ENCODE assay signal across 12 mouse cellular contexts in the genomic region with DNA sequence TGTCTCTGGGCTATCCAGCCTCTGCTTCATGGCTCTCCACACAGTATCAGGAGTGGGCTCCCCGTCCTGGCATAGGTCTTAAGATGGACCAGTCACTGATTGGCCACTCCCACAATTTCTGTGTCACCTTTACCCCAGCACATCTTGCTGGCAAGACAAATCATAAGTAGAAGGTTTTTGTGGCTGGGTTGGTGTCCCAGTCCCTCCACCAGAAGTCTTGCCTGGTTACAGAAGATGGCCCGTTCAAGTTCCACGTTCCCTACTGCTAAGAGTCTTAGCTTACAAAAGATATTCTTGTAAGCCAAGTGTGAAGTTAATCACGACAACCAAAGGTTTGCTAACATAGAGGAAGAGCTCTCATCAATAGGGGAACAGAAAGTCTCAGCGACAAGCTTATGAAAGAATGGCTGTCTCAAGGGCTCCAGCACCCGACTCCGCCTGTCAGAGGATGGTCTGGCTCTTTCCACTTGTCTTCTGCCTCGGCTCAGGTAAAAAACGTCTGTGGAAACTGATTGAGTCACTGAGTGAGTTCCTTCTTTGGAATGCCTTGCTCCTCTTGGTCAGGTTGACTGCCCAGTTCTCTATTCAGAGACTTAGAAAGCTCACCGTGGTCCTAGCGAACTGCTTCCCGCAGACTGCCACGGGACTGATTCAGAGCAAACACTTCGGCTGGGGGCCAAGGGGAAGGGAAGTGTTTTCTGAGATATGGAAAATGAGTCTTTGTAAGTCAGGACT. TPM values are rescaled to one million over a fixed set of nuclear protein-coding genes. Genes with fewer than 3 reads are reported as not detected.
A peak's percentile ranks its signal among the peaks of the same experiment; 100 is the strongest.
DNase-seq lines count a peak whose midpoint lies in the region; ATAC-seq and TF ChIP-seq lines count a peak whose summit lies in the region.
"Had no signal": no experiment of that assay in that cellular context is flagged by ENCODE, and none has a peak within 500 bp of the region (broad histone marks: within the 10 kb centered on the region; RNA-seq: fewer than 3 reads in every experiment).

Slamf6 (plus strand) TSS at position 211 of the 735 bp plus-strand sequence.

- no peak within 1 kb of the TSS for H3K9ac ChIP-seq in hindbrain, postnatal 0 days (replicated peaks; ENCODE audit: low read length)
- H3K9ac ChIP-seq: lung, embryonic 15.5 days had no signal

- peak within 1 kb of the TSS; percentile 63 for H3K4me3 ChIP-seq in bone marrow, adult 2 months (replicated peaks; ENCODE audit: control insufficient read depth, low read depth, low read length)
- H3K4me3 ChIP-seq in small intestine, adult 2 months (ENCODE audit: low read depth, low read length) = peak within 1 kb of the TSS; percentile 48
- no peak within 1 kb of the TSS for H3K4me3 ChIP-seq in forebrain, embryonic 10.5 days
- no peak within 1 kb of the TSS for H3K4me3 ChIP-seq in hindbrain, postnatal 0 days (ENCODE audit: low read length)
- H3K4me3 ChIP-seq: lung, embryonic 15.5 days had no signal

- peak; percentile 71 for DNase-seq in CD4-positive helper T cell, adult 2 months (ENCODE audit: low read depth, low spot score)
- DNase-seq in forebrain, embryonic 10.5 days (ENCODE audit: extremely low spot score, low spot score) = no peak
- no peak for DNase-seq in hindbrain, postnatal 0 days (ENCODE audit: low spot score)
- no peak for DNase-seq in left cerebral cortex, adult 11 months (ENCODE audit: low spot score)
- no peak for DNase-seq in right cerebral cortex, postnatal 36 days (ENCODE audit: low spot score in 2 of 2)
- DNase-seq: cerebellum, postnatal 14 days had no signal

- no peak within 1 kb of the TSS for H3K4me2 ChIP-seq in hindbrain, postnatal 0 days (ENCODE audit: low read depth, low read length)
- H3K4me2 ChIP-seq: lung, embryonic 15.5 days had no signal

- TF ChIP-seq CTCF in bone marrow, adult 2 months (IDR thresholded peaks at IDR 0.05; ENCODE audit: control insufficient read depth, insufficient read depth, low read length) = no peak
- no peak for TF ChIP-seq CTCF in small intestine, adult 2 months (IDR thresholded peaks at IDR 0.05; ENCODE audit: extremely low read depth, insufficient read length, insufficient replicate concordance, low read depth, low read length)
- no peak for TF ChIP-seq CTCF in hindbrain, postnatal 0 days (IDR thresholded peaks at IDR 0.05; ENCODE audit: low read depth)

- TF ChIP-seq POLR2A in bone marrow, adult 2 months (IDR thresholded peaks at IDR 0.05; ENCODE audit: borderline replicate concordance, control insufficient read depth, low read depth, low read length) = no peak
- no peak for TF ChIP-seq POLR2A in small intestine, adult 2 months (IDR thresholded peaks at IDR 0.05; ENCODE audit: low read depth, low read length)

- peak within 1 kb of the TSS; percentile 90 for H3K27ac ChIP-seq in bone marrow, adult 2 months (ENCODE audit: control insufficient read depth, insufficient read depth, low read depth, low read length, poor library complexity)
- peak within 1 kb of the TSS; percentile 76 for H3K27ac ChIP-seq in small intestine, adult 2 months (ENCODE audit: insufficient read depth, low read depth, low read length)
- no peak within 1 kb of the TSS for H3K27ac ChIP-seq in forebrain, embryonic 10.5 days
- H3K27ac ChIP-seq in hindbrain, postnatal 0 days = no peak within 1 kb of the TSS
- H3K27ac ChIP-seq: kidney, postnatal 0 days; lung, embryonic 15.5 days had no signal

- no peaks in the 10 kb centered on the region; the same call in 1 of the 2 replicates for H3K9me3 ChIP-seq in forebrain, embryonic 10.5 days
- H3K9me3 ChIP-seq in hindbrain, postnatal 0 days (ENCODE audit: low read length) = no peaks in the 10 kb centered on the region
- H3K9me3 ChIP-seq: lung, embryonic 15.5 days had no signal

- no peaks in the 10 kb centered on the region for H3K36me3 ChIP-seq in small intestine, adult 2 months (ENCODE audit: control insufficient read depth, insufficient read depth, low read length)
- no peaks in the 10 kb centered on the region for H3K36me3 ChIP-seq in forebrain, embryonic 10.5 days (replicated peaks)
- H3K36me3 ChIP-seq in hindbrain, postnatal 0 days (ENCODE audit: insufficient read depth, low read length) = no peaks in the 10 kb centered on the region
- H3K36me3 ChIP-seq: lung, embryonic 15.5 days had no signal

- no peaks in the 10 kb centered on the region for H3K27me3 ChIP-seq in small intestine, adult 2 months (ENCODE audit: control insufficient read depth, insufficient read depth, low read length)
- no peaks in the 10 kb centered on the region for H3K27me3 ChIP-seq in forebrain, embryonic 10.5 days (ENCODE audit: poor library complexity, severe bottlenecking)
- no peaks in the 10 kb centered on the region for H3K27me3 ChIP-seq in hindbrain, postnatal 0 days (ENCODE audit: insufficient read depth, low read length)
- H3K27me3 ChIP-seq: lung, embryonic 15.5 days had no signal

- peaks cover 3% of the 10 kb centered on the region; the same call in 1 of the 2 replicates for H3K4me1 ChIP-seq in bone marrow, adult 2 months (ENCODE audit: control insufficient read depth, insufficient read depth, low read length)
- H3K4me1 ChIP-seq in small intestine, adult 2 months (ENCODE audit: control insufficient read depth, insufficient read depth, insufficient read length, low read length) = no peaks in the 10 kb centered on the region
- no peaks in the 10 kb centered on the region for H3K4me1 ChIP-seq in forebrain, embryonic 10.5 days
- no peaks in the 10 kb centered on the region for H3K4me1 ChIP-seq in hindbrain, postnatal 0 days (ENCODE audit: insufficient read depth, low read length)
- H3K4me1 ChIP-seq: lung, embryonic 15.5 days had no signal

- peak; percentile 13 to 27; a peak in 1 of 4 replicates for ATAC-seq in hematopoietic stem cell, adult 5-6 weeks (replicated peaks in 1 of 2; ENCODE audit: insufficient read depth in 1 of 2, low FRiP score in 2 of 2, low TSS enrichment in 1 of 2, low read depth in 1 of 2, poor library complexity in 2 of 2, severe bottlenecking in 2 of 2)
- ATAC-seq in hindbrain, postnatal 0 days = no peak
- ATAC-seq: forebrain, embryonic 16.5 days had no signal

- 10% methylated on average over 14 of the region's 14 CpGs for WGBS in bone marrow, adult 2 months
- 50% methylated on average over 14 of the region's 14 CpGs for WGBS in small intestine, adult 2 months
- 87% methylated on average over 14 of the region's 14 CpGs for WGBS in forebrain, embryonic 10.5 days
- WGBS in hindbrain, postnatal 0 days = 86% methylated on average over 14 of the region's 14 CpGs

RNA-seq across cellular contexts. Expression of gene Slamf6, which starts in this region (rescaled TPM):
- polyA plus RNA-seq in bone marrow, adult 2 months (2011; ENCODE audit: insufficient read depth, insufficient read length, low replicate concordance, missing spikeins) = 21.2 and 30.2 TPM in 2 replicates
- total RNA-seq in hematopoietic stem cell, adult 5-6 weeks (2017) = 2.9 and 3.5 TPM in 2 replicates
- 0.37 and 0.90 TPM in 2 replicates for polyA plus RNA-seq in small intestine, adult 2 months (2012; rRNA removed)
- polyA plus RNA-seq in forebrain, embryonic 10.5 days (2016; fragmentation: Nextera tagmentation; extraction: Ambion mirVana) = 0.11 and 0.15 TPM in 2 replicates
- total RNA-seq in hindbrain, postnatal 0 days (2014; rRNA removed) = 0.42 TPM in 1 of 2 replicates, not detected in the other
- 0.15 TPM in 1 of 2 replicates, not detected in the other for polyA plus RNA-seq in hindbrain, postnatal 0 days (2015; fragmentation: Nextera tagmentation; extraction: Ambion mirVana)
- polyA plus RNA-seq: forebrain, embryonic 16.5 days had no signal

Comparison
In these comparisons a context has a peak if more than half of its experiments do, and no peak if none do; other contexts are left out.
1. RNA of gene Slamf6 (polyA plus RNA-seq): 21.2 to 30.2 TPM in bone marrow, adult 2 months; 0.37 to 0.90 TPM in small intestine, adult 2 months, 0.15 TPM in hindbrain, postnatal 0 days and 0.11 to 0.15 TPM in forebrain, embryonic 10.5 days; every median in the first group is over 10 times any median in the second.
2. H3K27ac ChIP-seq: peak in bone marrow, adult 2 months (single experiment) and small intestine, adult 2 months (single experiment); none in forebrain, embryonic 10.5 days (single experiment) and hindbrain, postnatal 0 days (single experiment).
3. H3K4me3 ChIP-seq: peak in bone marrow, adult 2 months (single experiment) and small intestine, adult 2 months (single experiment); none in forebrain, embryonic 10.5 days (single experiment) and hindbrain, postnatal 0 days (single experiment).